In genomic region chr10:43480227-43480849, GRCm38 (mm10) we compare ENCODE assay signal across 8 mouse cellular contexts. TPM values are rescaled to one million over a fixed set of nuclear protein-coding genes. Genes with fewer than 3 reads are reported as not detected.
A peak's percentile ranks its signal among the peaks of the same experiment; 100 is the strongest.
DNase-seq lines count a peak whose midpoint lies in the region; ATAC-seq and TF ChIP-seq lines count a peak whose summit lies in the region.

No protein-coding gene starts in this region.

- H3K9me3 ChIP-seq in hindbrain, embryonic 15.5 days: no peaks in the 10 kb centered on the region
- H3K9me3 ChIP-seq in midbrain, postnatal 0 days (ENCODE audit: low read length): no peaks in the 10 kb centered on the region

- peak overlapping the region; percentile 69 for H3K27ac ChIP-seq in left cerebral cortex, adult 2 months
- peak overlapping the region; percentile 97 for H3K27ac ChIP-seq in hindbrain, embryonic 15.5 days (replicated peaks)
- peak overlapping the region; percentile 91 for H3K27ac ChIP-seq in midbrain, postnatal 0 days (ENCODE audit: low read depth, low read length)

- peak overlapping the region; percentile 95 for H3K4me2 ChIP-seq in hindbrain, embryonic 15.5 days
- H3K4me2 ChIP-seq in midbrain, postnatal 0 days (ENCODE audit: low read depth, low read length, poor library complexity, severe bottlenecking): peak overlapping the region; percentile 99

- H3K4me1 ChIP-seq in hindbrain, embryonic 15.5 days (replicated peaks): peaks cover 38% of the 10 kb centered on the region
- H3K4me1 ChIP-seq in midbrain, postnatal 0 days (ENCODE audit: insufficient read depth, low read length): peaks cover 11% of the 10 kb centered on the region; the same call in 1 of the 2 replicates

- no peaks in the 10 kb centered on the region for H3K36me3 ChIP-seq in hindbrain, embryonic 15.5 days
- no peaks in the 10 kb centered on the region for H3K36me3 ChIP-seq in midbrain, postnatal 0 days (ENCODE audit: insufficient read depth, low read length)

- H3K27me3 ChIP-seq in hindbrain, embryonic 15.5 days: no peaks in the 10 kb centered on the region
- no peaks in the 10 kb centered on the region for H3K27me3 ChIP-seq in midbrain, postnatal 0 days (ENCODE audit: insufficient read depth, low read length)

- ATAC-seq in hindbrain, embryonic 15.5 days (ENCODE audit: low FRiP score, low read depth): no peak
- no peak for ATAC-seq in midbrain, postnatal 0 days (ENCODE audit: low FRiP score)
- ATAC-seq in activated CD4-positive, CD25-positive, alpha-beta regulatory T cell, adult 4 months: no peak

- TF ChIP-seq CTCF in left cerebral cortex, adult 2 months (IDR thresholded peaks at IDR 0.05): no peak
- TF ChIP-seq CTCF in midbrain, postnatal 0 days (IDR thresholded peaks at IDR 0.05): no peak

- intact Hi-C loops in left cerebral cortex, adult 2 months (cut with DNase I): no loop called here

- DNase-seq in left cerebral cortex, adult 2 months (ENCODE audit: extremely low spot score in 1 of 2, low spot score in 2 of 2): no peak
- DNase-seq in left cerebral cortex, adult 18-20 months (ENCODE audit: low spot score in 2 of 2): no peak
- peak; percentile 28 for DNase-seq in c-Kit-positive CD71-positive TER-119-negative erythroid progenitor cells, embryonic 14.5 days (ENCODE audit: low read depth)
- no peak for DNase-seq in midbrain, postnatal 0 days (ENCODE audit: low spot score)
- DNase-seq in retina, postnatal 1 day: no peak
- no peak for DNase-seq in right cerebral cortex, postnatal 36 days (ENCODE audit: low spot score in 2 of 2)

- peak overlapping the region; percentile 90 for H3K9ac ChIP-seq in hindbrain, embryonic 15.5 days
- H3K9ac ChIP-seq in midbrain, postnatal 0 days (replicated peaks; ENCODE audit: low read length, poor library complexity, severe bottlenecking): peak overlapping the region; percentile 94; the same call in 1 of the 2 replicates

- H3K4me3 ChIP-seq in left cerebral cortex, adult 2 months: peak overlapping the region; percentile 76
- H3K4me3 ChIP-seq in hindbrain, embryonic 15.5 days: peak overlapping the region; percentile 86
- peak overlapping the region; percentile 91 for H3K4me3 ChIP-seq in midbrain, postnatal 0 days (ENCODE audit: low read depth, low read length)

- 3% methylated on average over 13 of the region's 13 CpGs for WGBS in hindbrain, embryonic 15.5 days
- WGBS in midbrain, postnatal 0 days: 6% methylated on average over 13 of the region's 13 CpGs

RNA-seq across cellular contexts. Expression of gene Bend3, which starts 1.7 kb away (rescaled TPM):
- 1 to 10 TPM; 5.4 to 6.1 TPM for total RNA-seq in left cerebral cortex, adult 2 months (2021)
- 1 to 10 TPM; 3.1 to 4.2 TPM for total RNA-seq in left cerebral cortex, adult 18-20 months (2021)
- 3.6 and 4.3 TPM in 2 replicates for polyA plus RNA-seq in hindbrain, embryonic 15.5 days (2015; fragmentation: Nextera tagmentation; extraction: Ambion mirVana)
- total RNA-seq in midbrain, postnatal 0 days (2014; rRNA removed): 10.1 and 10.8 TPM in 2 replicates
- 2.0 and 3.0 TPM in 2 replicates for polyA plus RNA-seq in midbrain, postnatal 0 days (2015; fragmentation: Nextera tagmentation; extraction: Ambion mirVana)
- 1 to 10 TPM; 1.0 to 1.5 TPM for polyA plus RNA-seq in activated CD4-positive, CD25-positive, alpha-beta regulatory T cell, adult 4 months (2017; shearing (Covaris generic))

RNA-seq across cellular contexts. Expression of gene Gm9803, which starts 43.5 kb away (rescaled TPM):
- total RNA-seq in left cerebral cortex, adult 2 months (2021): 1 to 10 TPM in 1 of 2 experiments, not detected in 1; 7.5 TPM
- 10 to 100 TPM in 1 of 2 experiments, 1 to 10 TPM in 1; 3.0 to 16.9 TPM for total RNA-seq in left cerebral cortex, adult 18-20 months (2021)
- polyA plus RNA-seq in hindbrain, embryonic 15.5 days (2015; fragmentation: Nextera tagmentation; extraction: Ambion mirVana): 22.0 and 26.2 TPM in 2 replicates
- total RNA-seq in midbrain, postnatal 0 days (2014; rRNA removed): 37.0 and 49.6 TPM in 2 replicates
- 20.8 and 21.9 TPM in 2 replicates for polyA plus RNA-seq in midbrain, postnatal 0 days (2015; fragmentation: Nextera tagmentation; extraction: Ambion mirVana)
- polyA plus RNA-seq in activated CD4-positive, CD25-positive, alpha-beta regulatory T cell, adult 4 months (2017; shearing (Covaris generic)): 10 to 100 TPM; 33.4 to 45.0 TPM
